Mouse (Mus musculus) large intestine, adult 2 months (tissue): ENCODE data around the gene Itpr2. TPM values are rescaled to one million over a fixed set of nuclear protein-coding genes. Genes with fewer than 3 reads are reported as not detected.

Experiments
- DNase-seq: peaks from one replicate; pipeline ENCODE4 v3.0.0-alpha.2; 2012; ENCODE audit warnings: low read depth, low spot score
- WGBS: fragments of 180-500 bp; shearing (Covaris S2); methylation state at CpG from one replicate; pipeline ENCODE4 v1.1.7; 2018; 5-methylcytosine and 5-hydroxymethylcytosine counted together
- polyA plus RNA-seq: library from polyadenylated mRNA; depleted of rRNA; stranded (reverse); fragments of >200 nt; gene quantifications from 2 replicates; pipeline ENCODE4 v1.2.3, GENCODE M21; 2012

The Itpr2 gene
- polyA plus RNA-seq, 1 experiment = 6.8 TPM

DNA sequence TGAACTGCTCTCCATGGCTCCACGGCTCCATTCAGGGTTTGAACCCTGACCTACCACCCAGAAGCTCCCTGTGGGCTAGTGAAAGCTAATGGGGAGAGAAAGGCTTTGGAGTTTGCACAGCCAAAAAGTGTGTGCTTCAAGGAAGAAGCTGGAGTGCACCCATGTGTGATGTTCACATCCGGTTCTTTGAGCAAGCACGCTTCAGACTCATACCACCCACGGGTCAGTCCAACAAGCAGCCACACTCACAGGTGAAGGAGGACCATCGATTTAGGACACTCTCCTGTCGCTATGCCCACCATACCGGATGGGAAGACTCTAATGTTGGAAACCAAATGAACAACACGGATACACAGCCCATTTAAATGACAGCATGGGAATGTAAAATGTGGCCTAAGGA, 9.5 kb upstream of the Itpr2 start:
- WGBS = 89% methylated on average over 8 of the region's 8 CpGs

GRCm38 (mm10) chr6:146509891-146510290, 7.9 kb upstream of the Itpr2 start:
- 91% methylated on average over 2 of the region's 2 CpGs for WGBS
- no peak for DNase-seq

More for the DNA sequence above, 9.5 kb upstream of the Itpr2 start:
- no peak for DNase-seq

DNA sequence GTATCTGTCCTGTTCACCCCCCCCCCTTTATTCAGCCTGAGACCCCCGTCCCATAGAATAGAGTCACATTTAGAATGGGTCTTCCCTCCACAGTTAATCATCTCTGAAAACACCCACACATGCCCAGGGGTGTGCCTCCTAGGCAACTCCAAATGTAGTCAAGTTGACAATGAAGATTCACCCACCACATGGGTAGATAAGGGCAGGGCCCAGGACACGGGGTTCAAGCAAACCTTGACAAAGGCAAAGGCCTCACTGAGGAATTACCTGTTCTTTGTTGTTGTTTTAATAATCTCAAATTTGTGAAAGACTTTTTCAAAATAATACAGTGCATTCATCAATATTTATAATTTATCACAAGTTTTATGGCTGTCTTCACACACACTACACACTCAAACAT, 2.4 kb upstream of the Itpr2 start:
- no peak for DNase-seq
- 72% methylated on average over 2 of the region's 2 CpGs for WGBS

DNA sequence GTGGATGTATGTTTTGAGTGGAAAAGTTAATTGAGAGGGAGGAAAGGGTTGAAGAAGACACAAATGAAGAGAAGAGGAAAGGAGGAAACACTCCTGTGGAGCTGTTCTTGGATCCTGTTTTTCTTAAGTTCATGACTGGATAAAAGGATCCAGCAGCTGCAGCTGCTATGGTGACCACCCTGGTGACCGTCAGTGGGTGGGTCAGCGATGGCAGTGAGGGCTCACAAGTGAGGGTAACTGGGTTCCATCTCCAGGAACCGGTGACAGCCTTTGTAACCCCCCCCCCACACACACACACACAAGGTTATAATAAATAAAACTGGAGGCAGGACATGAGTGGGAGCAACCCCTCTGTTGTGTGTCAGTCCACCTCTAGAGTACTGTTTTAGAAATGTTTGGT, 833 bp upstream of the Itpr2 start:
- WGBS = 59% methylated on average over 3 of the region's 3 CpGs

DNA sequence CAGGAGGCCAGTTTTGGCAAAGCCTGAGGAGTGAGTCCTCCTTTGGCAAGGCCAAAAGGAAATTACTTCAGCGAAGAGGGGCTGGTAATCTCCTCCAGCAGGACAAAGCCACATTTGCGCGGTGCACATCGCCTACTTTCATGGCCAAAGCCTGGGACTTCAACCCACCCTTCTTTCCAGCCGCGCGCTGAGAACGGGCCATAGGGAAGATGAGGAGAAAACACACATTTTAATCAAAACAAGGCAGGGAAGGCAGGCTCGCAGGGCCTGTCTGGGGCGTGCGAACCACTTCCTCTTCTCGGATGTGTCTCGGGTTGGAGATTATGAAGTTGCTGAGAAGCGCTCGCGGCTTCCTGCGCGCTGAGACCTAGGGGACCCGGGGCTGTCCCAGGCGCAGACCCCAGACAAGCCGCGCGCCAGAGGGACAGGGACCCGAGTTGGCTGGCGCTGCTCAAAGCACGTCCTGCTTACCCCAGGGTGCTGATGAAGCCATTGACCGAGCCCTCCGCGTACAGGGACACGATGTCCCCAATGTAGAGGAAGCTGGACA, 632 bp downstream of the Itpr2 start:
- DNase-seq = no peak
- WGBS = under 1% methylated on average over 30 of the region's 30 CpGs

More for the DNA sequence above, 833 bp upstream of the Itpr2 start:
- no peak for DNase-seq

DNA sequence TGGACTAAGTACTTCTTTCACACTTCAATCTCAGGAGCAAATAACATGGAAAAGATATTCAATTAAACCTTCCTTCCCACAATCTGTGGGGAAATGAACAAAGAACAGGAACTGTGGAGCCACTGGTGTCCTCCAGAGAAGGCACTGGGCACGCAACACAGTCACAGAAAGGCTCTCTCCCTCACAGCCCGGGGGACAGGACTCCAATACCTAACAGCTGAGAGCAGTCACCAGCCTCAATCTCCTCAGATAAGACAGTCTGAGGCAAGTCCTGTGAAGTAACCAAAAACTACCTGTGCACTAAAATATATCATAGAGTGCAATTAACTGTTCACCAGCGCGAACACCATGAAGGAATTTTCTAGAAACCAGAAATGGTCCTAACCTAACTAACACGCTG, 1.3 kb downstream of the Itpr2 start:
- DNase-seq = no peak
- WGBS = 61% methylated on average over 5 of the region's 5 CpGs

DNA sequence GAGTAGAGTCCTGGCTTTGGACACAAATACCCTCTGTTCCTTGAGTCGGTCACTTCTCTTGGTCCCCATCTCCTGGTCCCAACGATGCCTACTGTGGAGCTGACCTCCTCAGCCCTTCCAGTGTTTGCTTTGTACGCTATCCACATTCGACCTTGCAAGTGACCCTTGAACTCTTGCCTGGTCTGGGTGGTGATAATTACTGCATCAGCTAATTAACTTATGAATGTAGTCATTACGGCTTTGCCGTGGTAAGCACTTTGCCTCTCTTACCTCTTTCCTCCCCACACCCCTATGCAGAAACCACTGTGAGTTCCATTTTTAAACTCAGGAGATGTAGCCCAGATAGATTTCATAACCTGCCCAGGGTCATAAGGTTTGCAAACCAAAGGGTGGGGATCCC, 1.8 kb downstream of the Itpr2 start:
- WGBS = 53% methylated on average over 6 of the region's 6 CpGs
- DNase-seq = no peak

- DNase-seq = no peak
- WGBS = 74% methylated on average over 4 of the region's 4 CpGs
These were observed 2.5 kb downstream of the Itpr2 start for GRCm38 (mm10) chr6:146499566-146499965.

DNA sequence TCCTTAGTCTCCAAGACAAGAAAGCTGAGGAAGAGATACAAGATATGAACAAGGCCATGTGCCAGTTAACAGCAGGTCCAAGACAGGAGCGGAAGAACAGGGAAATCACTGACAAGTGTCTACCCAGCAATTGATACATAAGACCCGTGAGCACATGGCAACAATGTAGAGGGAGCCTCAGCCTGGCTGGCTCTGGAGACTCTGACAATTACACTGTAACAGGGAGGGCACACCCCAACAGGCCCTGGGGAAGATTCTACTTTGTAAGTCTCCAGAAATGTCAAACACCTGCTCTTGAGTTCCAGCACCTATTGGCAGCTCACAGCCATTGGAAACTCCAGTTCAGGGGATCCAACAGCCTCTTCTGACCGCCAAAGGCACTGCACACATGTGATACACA, 3.6 kb downstream of the Itpr2 start:
- no peak for DNase-seq
- 83% methylated on average over 3 of the region's 3 CpGs for WGBS

DNA sequence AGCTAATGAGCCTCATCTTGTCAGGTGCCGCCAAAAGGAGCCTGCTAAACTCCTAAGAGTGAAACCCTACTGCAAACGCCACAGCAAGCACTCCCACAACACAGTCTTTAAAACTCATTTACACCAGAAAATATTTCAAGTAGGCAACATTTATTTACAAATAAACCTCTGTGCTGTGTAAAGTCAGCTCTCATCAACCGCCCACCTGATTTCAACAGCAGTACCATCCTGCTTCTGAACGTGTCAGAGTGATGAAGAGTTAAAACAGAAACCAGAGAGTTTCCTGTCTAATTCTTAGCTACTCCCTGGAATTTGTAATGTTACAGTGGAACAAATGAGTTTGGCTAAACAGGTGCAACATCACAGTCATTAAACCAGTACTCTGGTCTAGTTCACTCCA, 4.2 kb downstream of the Itpr2 start:
- 84% methylated on average over 4 of the region's 4 CpGs for WGBS
- no peak for DNase-seq

DNA sequence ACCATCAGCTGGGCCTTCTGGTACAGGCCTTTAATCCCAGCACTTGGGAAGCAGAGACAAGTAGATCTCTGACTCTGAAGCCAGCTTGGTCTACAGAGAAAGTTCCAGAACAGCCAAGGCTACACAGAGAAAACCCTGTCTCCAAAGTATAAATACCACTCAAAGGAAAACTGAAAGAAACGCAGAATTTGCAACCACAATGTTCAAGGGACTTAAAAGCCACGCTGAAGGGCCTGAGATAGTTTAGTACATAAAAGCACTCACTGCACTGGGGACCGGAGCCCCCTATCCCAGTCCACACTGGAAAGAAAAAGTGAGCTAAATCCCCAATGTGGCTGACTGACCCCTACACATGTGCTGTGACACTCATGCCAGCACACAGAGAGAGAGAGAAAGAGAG, 4.6 kb downstream of the Itpr2 start:
- WGBS = 75% methylated on average over 3 of the region's 3 CpGs
- DNase-seq = no peak

GRCm38 (mm10) chr6:146491680-146492079, 10.3 kb downstream of the Itpr2 start:
- WGBS = 25% methylated on average over 2 of the region's 2 CpGs
- no peak for DNase-seq

DNA sequence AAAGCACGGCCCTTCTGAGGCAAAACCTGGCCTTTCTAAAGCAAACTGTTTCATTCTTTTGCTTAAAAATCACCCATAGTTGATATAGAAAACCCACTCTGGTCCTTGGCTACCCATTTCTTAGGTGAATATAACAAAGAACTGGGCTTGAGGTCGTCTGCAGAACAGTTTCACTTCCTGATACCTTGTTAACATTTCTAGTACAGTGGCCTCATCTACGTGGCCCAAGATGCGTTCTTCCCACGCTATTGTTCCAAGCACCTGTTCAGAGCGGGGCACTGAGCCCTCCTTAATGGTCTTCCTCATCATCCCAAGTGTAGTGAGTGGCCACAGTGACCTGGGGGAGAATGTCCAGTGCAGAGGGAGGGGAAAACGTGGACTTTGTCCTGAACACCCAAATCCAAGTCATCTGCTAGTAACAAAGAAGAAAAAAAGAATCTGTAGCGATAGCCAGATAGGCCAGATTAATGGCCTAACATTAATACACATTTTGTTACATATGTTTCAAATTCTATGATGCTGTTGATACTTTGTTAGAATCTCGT, 11.5 kb downstream of the Itpr2 start:
- DNase-seq = no peak
- 86% methylated on average over 9 of the region's 9 CpGs for whole genome bisulfite sequencing

DNA sequence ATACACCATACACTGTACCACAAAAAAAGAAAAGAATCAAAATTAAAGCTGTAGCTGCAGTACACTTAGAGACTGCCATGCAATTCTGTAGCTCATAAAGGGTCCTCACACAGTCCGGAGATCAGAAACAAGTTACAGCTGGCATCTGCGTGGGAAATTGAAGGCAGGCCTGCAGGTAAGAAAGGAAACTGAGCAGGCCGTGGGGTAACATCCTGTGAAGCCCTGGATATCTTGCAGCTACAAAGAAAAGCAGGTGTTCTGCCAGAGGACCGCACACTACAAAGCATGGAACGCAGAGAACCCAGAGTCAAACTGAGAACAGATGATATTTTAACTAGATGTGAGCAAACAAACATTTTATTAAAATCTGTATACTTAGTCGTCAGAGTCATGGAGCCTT, 12.2 kb downstream of the Itpr2 start:
- no peak for DNase-seq
- 90% methylated on average over 6 of the region's 6 CpGs for WGBS

- DNase-seq = no peak
- 34% methylated on average over 3 of the region's 3 CpGs for WGBS
These were observed 13.3 kb downstream of the Itpr2 start for GRCm38 (mm10) chr6:146488749-146489148.

DNA sequence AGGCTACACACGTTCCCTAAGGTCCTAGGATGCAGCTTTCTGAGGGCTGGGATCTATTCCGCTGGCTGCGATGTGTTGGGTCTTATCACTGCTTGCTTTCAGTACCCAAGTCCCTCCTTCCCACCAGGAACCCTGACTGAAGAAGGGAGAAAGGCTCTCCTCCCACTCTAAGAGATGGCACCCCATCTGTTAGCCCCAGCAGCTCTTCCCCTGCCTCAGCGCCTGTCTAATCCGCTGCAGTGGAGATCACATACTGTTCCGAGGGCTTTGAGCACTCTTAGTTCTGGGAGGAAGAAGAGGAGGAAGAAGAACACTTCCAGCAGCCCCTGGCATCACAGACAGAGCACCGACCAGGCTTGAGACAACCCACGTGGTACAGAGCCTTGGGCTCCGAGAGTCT, 14.9 kb downstream of the Itpr2 start:
- DNase-seq = no peak
- WGBS = 94% methylated on average over 9 of the region's 9 CpGs

DNA sequence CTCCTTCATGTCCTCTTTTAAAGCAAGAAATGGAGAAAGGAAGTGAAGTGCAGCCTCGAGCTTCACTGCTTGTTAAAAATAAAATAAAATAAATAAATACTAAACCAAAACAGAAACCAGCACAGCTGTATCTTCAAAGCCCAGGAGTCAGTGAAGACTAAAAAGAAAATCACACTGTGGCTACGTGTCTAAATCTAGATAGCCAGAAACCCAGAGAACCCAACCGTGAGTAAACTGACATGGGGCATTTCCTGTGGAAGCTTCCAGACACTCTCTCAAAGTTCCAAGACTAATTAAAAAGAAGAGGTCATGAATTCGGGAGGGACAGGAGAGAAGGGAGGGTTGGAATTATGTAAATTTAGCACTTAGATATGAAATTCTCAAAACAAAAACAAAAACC, 15.9 kb downstream of the Itpr2 start:
- WGBS = 55% methylated on average over 4 of the region's 4 CpGs
- no peak for DNase-seq

- DNase-seq = no peak
These were observed 20.6 kb downstream of the Itpr2 start for GRCm38 (mm10) chr6:146481441-146481840.

GRCm38 (mm10) chr6:146480925-146481324, 21.1 kb downstream of the Itpr2 start:
- 73% methylated on average over 3 of the region's 3 CpGs for WGBS

More at GRCm38 (mm10) chr6:146481441-146481840, 20.6 kb downstream of the Itpr2 start:
- 53% methylated on average over 6 of the region's 6 CpGs for WGBS

GRCm38 (mm10) chr6:146478888-146479683, 22.9 kb downstream of the Itpr2 start:
- DNase-seq = no peak
- 79% methylated on average over 5 of the region's 5 CpGs for WGBS

More at GRCm38 (mm10) chr6:146480925-146481324, 21.1 kb downstream of the Itpr2 start:
- no peak for DNase-seq

DNA sequence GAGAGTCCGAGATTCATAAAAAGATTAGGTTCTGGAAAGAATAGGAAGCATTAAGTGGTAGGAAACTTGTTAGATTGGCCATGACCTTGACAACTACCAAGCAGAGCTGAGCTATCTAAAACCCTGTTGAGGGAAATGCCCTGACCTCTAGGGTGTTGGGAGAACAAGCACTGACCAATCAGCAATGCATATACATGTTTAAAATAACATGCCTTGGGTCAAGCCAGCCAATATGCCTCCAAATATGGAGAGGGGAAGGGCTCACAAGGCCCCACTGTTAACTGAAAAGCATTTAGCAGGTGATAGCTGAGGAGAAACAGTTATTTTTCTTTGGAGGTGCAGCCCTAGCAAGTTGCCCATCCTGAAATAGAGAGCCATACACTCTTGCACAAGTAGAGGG, 25.2 kb downstream of the Itpr2 start:
- no peak for DNase-seq
- WGBS = 53% methylated on average over 1 of the region's 1 CpGs
